Mouse (Mus musculus): ENCODE results near the gene Usp25. TPM values are rescaled to one million over a fixed set of nuclear protein-coding genes. Genes with fewer than 3 reads are reported as not detected.

Gene Usp25
- polyA plus RNA-seq, 1 experiment from 2014 or later: 20.1 TPM

DNA sequence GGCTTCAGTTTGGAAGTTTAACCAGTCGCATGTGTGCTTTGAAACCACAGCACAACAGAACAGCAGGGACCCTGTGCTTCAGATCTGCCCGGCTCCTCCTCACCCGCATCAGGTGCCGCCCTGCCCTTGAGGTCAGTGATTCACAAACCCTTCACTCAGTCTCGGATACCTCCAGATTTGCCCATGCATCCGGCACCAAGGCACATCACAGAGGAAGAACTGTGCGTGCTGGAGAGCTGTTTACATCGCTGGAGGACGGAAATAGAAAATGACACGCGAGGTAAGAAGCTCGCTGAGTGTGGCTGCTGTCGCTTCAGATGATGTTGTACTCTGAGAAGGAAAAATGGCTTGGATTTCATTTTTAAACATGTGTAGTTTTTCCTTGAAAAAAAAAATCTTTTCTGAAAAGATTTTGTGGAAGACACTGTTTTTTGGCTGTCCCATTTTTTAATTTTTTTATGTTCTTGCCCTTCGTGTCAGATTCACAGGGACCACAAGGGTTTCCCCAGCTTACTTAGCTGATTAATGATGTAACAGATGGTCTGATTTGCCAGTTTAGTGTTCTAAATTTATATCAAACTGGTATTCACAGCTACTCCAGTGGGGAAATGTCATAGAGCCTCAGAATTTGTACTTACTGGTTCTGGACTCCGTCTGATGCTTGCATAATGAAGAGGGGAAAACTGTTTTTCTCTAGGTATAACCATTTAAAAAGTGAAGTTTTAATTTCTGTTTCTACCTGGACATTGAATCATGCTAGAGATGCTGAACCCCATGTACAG is 63.6 kb downstream of the Usp25 start:
- H3K4me2 ChIP-seq (replicated peaks; ENCODE audit: low read depth, low read length): no peak overlapping the region
- H3K36me3 ChIP-seq (ENCODE audit: insufficient read depth, low read length): peaks cover 41% of the 10 kb centered on the region
- no peaks in the 10 kb centered on the region for H3K27me3 ChIP-seq (ENCODE audit: insufficient read depth, low read length)
- H3K4me1 ChIP-seq (ENCODE audit: insufficient read depth, low read length): no peaks in the 10 kb centered on the region
- ATAC-seq (ENCODE audit: low FRiP score, low TSS enrichment): no peak
- no peak overlapping the region for H3K4me3 ChIP-seq (ENCODE audit: low read length)
- no peak overlapping the region for H3K9ac ChIP-seq (replicated peaks; ENCODE audit: low read length)
- 83% methylated on average over 15 of the region's 15 CpGs for WGBS
- no peak overlapping the region for H3K27ac ChIP-seq (ENCODE audit: low read length)
- no peaks in the 10 kb centered on the region for H3K9me3 ChIP-seq (ENCODE audit: low read length)

DNA sequence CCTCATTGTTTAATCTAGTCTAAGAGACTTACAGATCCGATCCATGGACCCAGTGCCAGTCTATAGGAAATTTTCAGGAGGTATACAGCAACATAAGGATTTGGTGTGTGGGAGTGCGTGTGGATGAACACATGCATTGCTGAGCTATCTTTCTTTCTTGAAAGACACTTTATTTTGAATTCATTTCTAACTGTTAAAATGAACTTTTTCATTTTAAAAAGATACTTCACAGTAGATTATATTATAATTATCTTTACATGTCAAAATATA is 64.2 kb downstream of the Usp25 start:
- Histone ChIP-seq H3K4me1 (ENCODE audit: insufficient read depth, low read length) (no peaks in the 10 kb centered on the region), H3K9ac (replicated peaks; ENCODE audit: low read length) (no peak overlapping the region), H3K9me3 (ENCODE audit: low read length) (no peaks in the 10 kb centered on the region), H3K27me3 (ENCODE audit: insufficient read depth, low read length) (no peaks in the 10 kb centered on the region), H3K27ac (ENCODE audit: low read length) (no peak overlapping the region), H3K4me3 (ENCODE audit: low read length) (no peak overlapping the region), H3K4me2 (replicated peaks; ENCODE audit: low read depth, low read length) (no peak overlapping the region), H3K36me3 (ENCODE audit: insufficient read depth, low read length) (peaks cover 42% of the 10 kb centered on the region)
- WGBS: 94% methylated on average over 2 of the region's 2 CpGs
- ATAC-seq (ENCODE audit: low FRiP score, low TSS enrichment): no peak

DNA sequence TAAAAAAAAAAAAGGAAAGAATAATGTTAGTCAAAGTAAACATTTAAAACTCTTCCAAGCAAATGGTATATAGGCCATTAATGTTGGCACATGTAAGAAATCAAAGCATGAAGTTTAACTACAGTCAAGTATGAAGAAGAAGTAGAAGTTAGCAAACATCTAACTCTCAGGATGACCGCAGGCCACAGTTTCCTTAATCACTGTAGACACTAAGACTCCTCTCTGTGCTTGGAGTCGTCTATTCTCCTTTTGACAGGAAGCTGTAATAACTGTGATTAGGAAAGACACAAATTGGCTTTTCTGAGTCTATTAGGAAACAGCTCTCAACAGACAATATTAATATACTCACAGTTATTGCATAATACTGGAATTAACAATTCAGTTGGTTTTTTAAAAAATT is 70.6 kb downstream of the Usp25 start:
- Histone ChIP-seq H3K9ac (replicated peaks; ENCODE audit: low read length) (no peak overlapping the region), H3K4me1 (ENCODE audit: insufficient read depth, low read length) (no peaks in the 10 kb centered on the region), H3K4me2 (replicated peaks; ENCODE audit: low read depth, low read length) (no peak overlapping the region), H3K36me3 (ENCODE audit: insufficient read depth, low read length) (peaks cover 37% of the 10 kb centered on the region), H3K4me3 (ENCODE audit: low read length) (no peak overlapping the region), H3K9me3 (ENCODE audit: low read length) (no peaks in the 10 kb centered on the region), H3K27me3 (ENCODE audit: insufficient read depth, low read length) (no peaks in the 10 kb centered on the region), H3K27ac (ENCODE audit: low read length) (no peak overlapping the region)
- 78% methylated on average over 2 of the region's 2 CpGs for WGBS
- ATAC-seq (ENCODE audit: low FRiP score, low TSS enrichment): no peak

DNA sequence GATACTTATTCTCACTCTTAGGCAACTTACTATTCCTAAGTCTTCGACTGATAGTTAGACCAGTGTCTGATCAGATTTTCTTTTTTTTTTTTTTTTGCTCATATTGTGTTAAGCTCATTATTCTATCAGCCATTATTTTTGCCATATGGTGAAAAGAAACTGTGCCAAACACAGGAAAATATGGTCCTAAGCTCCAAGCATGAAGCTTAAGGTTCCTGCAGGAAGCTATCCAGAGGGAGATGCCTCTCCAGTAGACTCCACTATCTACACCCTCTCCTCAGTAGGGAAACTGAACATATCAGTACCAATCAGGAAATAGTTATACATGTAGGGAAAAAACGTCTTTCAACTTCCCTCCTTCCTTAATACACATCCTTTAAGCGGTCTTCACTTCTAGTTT is 76.3 kb downstream of the Usp25 start:
- WGBS: 86% methylated on average over 3 of the region's 3 CpGs

DNA sequence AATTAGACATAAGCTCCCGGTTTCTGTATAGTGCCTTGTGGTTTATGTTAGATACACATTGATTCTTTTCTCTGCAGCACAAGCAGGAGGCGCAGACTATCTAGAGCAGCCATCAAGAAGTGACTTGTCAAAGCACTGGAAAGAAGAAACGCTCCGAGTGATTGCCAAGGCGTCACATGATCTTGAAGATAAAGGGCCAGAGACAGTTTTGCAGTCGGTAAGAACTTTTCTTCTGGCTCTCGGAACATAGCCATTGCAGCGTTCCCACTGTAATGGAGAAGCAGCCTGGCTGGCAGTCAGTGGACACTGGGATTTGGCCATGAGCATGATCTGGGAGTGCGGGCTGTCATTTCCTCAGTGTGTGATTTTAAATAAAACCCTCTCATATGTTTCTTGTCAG is 80.0 kb downstream of the Usp25 start:
- Histone ChIP-seq H3K9me3 (ENCODE audit: low read length) (no peaks in the 10 kb centered on the region), H3K36me3 (ENCODE audit: insufficient read depth, low read length) (peaks cover 9% of the 10 kb centered on the region), H3K4me2 (replicated peaks; ENCODE audit: low read depth, low read length) (no peak overlapping the region), H3K27me3 (ENCODE audit: insufficient read depth, low read length) (no peaks in the 10 kb centered on the region), H3K9ac (replicated peaks; ENCODE audit: low read length) (no peak overlapping the region), H3K4me3 (ENCODE audit: low read length) (no peak overlapping the region), H3K27ac (ENCODE audit: low read length) (no peak overlapping the region), H3K4me1 (ENCODE audit: insufficient read depth, low read length) (no peaks in the 10 kb centered on the region)
- no peak for ATAC-seq (ENCODE audit: low FRiP score, low TSS enrichment)
- WGBS: 77% methylated on average over 9 of the region's 9 CpGs

More for the DNA sequence above, 76.3 kb downstream of the Usp25 start:
- H3K9ac ChIP-seq (replicated peaks; ENCODE audit: low read length): no peak overlapping the region
- no peak overlapping the region for H3K27ac ChIP-seq (ENCODE audit: low read length)
- no peak overlapping the region for H3K4me3 ChIP-seq (ENCODE audit: low read length)
- no peak for ATAC-seq (ENCODE audit: low FRiP score, low TSS enrichment)
- H3K4me2 ChIP-seq (replicated peaks; ENCODE audit: low read depth, low read length): no peak overlapping the region
- no peaks in the 10 kb centered on the region for H3K4me1 ChIP-seq (ENCODE audit: insufficient read depth, low read length)
- peaks cover 17% of the 10 kb centered on the region for H3K36me3 ChIP-seq (ENCODE audit: insufficient read depth, low read length)
- H3K27me3 ChIP-seq (ENCODE audit: insufficient read depth, low read length): no peaks in the 10 kb centered on the region
- H3K9me3 ChIP-seq (ENCODE audit: low read length): no peaks in the 10 kb centered on the region

DNA sequence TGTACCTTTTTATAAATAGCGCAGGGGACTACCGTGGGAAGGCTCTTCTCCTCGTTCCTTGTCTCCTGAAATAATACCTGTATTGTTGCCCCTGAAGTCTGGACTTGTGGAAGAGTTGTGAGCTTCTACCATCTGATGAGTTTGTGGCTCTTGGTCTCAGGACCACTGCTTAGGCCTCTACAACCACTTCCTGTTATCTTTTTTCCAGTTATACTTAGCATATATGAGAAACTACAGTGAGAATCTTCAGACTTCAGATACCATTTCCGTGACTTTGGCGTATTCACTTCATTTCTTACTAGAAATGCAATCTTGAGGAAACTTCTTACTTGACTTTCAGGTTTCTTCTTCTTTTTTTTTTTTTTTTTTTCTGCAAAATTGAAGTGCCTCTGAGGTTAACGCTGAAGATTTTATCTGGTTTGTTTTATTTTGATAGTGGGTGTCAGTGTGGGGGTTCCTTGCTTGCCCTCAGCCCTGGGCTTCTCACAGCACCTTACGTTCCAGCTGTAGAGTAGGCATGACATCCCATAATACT is 81.6 kb downstream of the Usp25 start:
- H3K4me1 ChIP-seq (ENCODE audit: insufficient read depth, low read length): no peaks in the 10 kb centered on the region
- ATAC-seq (ENCODE audit: low FRiP score, low TSS enrichment): no peak
- no peak overlapping the region for H3K4me2 ChIP-seq (replicated peaks; ENCODE audit: low read depth, low read length)
- no peaks in the 10 kb centered on the region for H3K27me3 ChIP-seq (ENCODE audit: insufficient read depth, low read length)
- H3K4me3 ChIP-seq (ENCODE audit: low read length): no peak overlapping the region
- 90% methylated on average over 7 of the region's 7 CpGs for WGBS
- no peaks in the 10 kb centered on the region for H3K9me3 ChIP-seq (ENCODE audit: low read length)
- H3K27ac ChIP-seq (ENCODE audit: low read length): no peak overlapping the region
- peaks cover 9% of the 10 kb centered on the region for H3K36me3 ChIP-seq (ENCODE audit: insufficient read depth, low read length)
- no peak overlapping the region for H3K9ac ChIP-seq (replicated peaks; ENCODE audit: low read length)

DNA sequence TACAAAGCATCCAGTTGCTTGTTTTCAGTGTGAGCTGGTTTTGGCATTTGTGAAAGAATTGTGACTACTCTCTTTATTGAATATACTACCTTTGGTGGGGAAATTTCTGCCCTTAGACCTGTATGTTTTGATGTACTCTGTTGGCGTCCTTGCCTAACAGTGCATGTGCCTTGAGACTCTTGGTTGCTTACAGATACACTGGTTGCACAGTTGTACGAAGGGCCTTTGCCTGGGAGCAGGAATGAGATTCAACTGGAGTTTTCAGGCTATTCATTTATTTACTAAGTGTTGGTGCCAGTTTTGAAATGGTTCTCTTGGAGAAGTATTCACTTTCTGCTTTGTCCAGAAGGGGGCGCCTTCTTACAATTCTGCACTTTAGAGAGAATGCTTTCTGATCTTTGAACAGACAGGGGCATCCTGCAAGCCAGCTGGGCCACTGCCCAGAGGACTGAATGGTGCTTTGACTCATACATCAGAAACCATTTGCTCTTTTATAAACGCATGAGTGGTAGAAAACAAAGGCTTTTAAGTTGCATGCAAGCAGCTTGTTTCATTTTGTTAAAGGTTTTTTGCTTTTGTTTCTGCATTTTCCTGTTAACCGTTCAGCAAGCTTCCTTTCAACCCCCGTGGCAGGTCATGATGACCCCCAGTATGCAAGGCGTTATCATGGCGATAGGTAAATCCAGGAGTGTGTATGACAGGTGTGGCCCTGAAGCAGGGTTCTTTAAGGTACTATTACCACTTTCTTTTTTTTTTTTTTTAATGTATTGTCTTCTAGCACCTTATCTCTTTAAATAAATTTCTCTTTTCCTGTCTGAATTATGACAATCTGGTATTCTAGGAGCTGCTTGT is 85.7 kb downstream of the Usp25 start:
- Histone ChIP-seq H3K4me1 (ENCODE audit: insufficient read depth, low read length) (no peaks in the 10 kb centered on the region), H3K36me3 (ENCODE audit: insufficient read depth, low read length) (peaks cover 5% of the 10 kb centered on the region; the same call in 1 of the 2 replicates), H3K9ac (replicated peaks; ENCODE audit: low read length) (no peak overlapping the region), H3K27me3 (ENCODE audit: insufficient read depth, low read length) (no peaks in the 10 kb centered on the region), H3K9me3 (ENCODE audit: low read length) (no peaks in the 10 kb centered on the region), H3K4me3 (ENCODE audit: low read length) (no peak overlapping the region), H3K4me2 (replicated peaks; ENCODE audit: low read depth, low read length) (no peak overlapping the region), H3K27ac (ENCODE audit: low read length) (no peak overlapping the region)
- no peak for ATAC-seq (ENCODE audit: low FRiP score, low TSS enrichment)
- WGBS: 66% methylated on average over 8 of the region's 8 CpGs

DNA sequence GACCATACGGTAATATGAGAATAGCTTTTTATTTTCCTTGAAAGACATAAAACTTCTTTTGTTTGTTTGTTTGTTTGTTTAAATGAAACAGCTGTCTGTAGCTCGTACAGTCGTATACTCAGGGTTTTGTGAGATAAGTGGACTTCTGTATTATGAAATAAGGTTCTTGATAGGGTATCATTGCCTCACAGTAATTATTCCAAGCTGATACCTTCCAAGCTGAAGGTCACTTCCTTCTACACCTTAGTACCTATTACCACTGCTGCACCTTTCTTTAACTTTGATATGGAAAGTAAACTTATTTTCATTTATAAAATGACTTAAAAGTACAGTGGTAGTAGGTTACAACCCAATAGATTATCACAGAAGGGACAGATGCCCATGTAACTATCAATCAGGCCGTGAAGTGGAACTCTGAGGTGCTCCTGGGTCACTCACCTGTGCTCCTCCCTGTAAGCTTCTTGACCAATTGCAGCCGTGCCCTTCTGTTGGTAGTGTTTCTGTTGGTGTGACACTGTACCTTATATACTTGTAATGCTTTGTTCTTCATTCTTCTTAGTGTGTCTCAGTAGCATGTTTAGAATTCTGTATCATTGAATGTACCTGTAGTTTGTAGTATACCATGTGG is 90.2 kb downstream of the Usp25 start:
- WGBS: 82% methylated on average over 5 of the region's 5 CpGs
- no peaks in the 10 kb centered on the region for H3K9me3 ChIP-seq (ENCODE audit: low read length)
- no peak for ATAC-seq (ENCODE audit: low FRiP score, low TSS enrichment)

DNA sequence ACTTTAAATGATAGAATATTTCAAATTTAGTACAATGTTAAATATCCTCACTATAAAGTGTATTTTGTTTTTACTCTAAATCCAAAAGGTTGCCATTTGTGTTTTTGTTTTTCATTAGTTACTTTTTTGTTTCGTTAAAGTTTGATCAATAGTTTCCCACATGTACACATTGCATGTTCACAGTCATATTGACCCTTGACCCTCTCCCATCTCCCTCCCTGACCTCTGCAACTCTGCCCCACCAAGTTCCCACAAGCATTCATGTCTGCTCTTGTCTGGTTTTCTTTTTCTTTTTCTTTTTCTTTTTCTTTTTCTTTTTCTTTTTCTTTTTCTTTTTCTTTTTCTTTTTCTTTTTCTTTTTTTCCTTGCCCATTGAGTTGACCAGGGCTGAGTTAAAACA is 97.8 kb downstream of the Usp25 start:
- no peak overlapping the region for H3K27ac ChIP-seq (ENCODE audit: low read length)
- H3K27me3 ChIP-seq (ENCODE audit: insufficient read depth, low read length): no peaks in the 10 kb centered on the region
- H3K4me3 ChIP-seq (ENCODE audit: low read length): no peak overlapping the region
- 91% methylated on average over 1 of the region's 1 CpGs for WGBS
- no peak for ATAC-seq (ENCODE audit: low FRiP score, low TSS enrichment)
- no peak overlapping the region for H3K4me2 ChIP-seq (replicated peaks; ENCODE audit: low read depth, low read length)
- H3K36me3 ChIP-seq (ENCODE audit: insufficient read depth, low read length): peaks cover 24% of the 10 kb centered on the region
- H3K4me1 ChIP-seq (ENCODE audit: insufficient read depth, low read length): no peaks in the 10 kb centered on the region
- no peaks in the 10 kb centered on the region for H3K9me3 ChIP-seq (ENCODE audit: low read length)
- H3K9ac ChIP-seq (replicated peaks; ENCODE audit: low read length): no peak overlapping the region

More for the DNA sequence above, 90.2 kb downstream of the Usp25 start:
- Histone ChIP-seq H3K4me2 (replicated peaks; ENCODE audit: low read depth, low read length) (no peak overlapping the region), H3K27ac (ENCODE audit: low read length) (no peak overlapping the region), H3K9ac (replicated peaks; ENCODE audit: low read length) (no peak overlapping the region), H3K27me3 (ENCODE audit: insufficient read depth, low read length) (no peaks in the 10 kb centered on the region), H3K4me1 (ENCODE audit: insufficient read depth, low read length) (no peaks in the 10 kb centered on the region), H3K36me3 (ENCODE audit: insufficient read depth, low read length) (peaks cover 3% of the 10 kb centered on the region; the same call in 1 of the 2 replicates), H3K4me3 (ENCODE audit: low read length) (no peak overlapping the region)

All from kidney, embryonic 16.5 days (tissue).